Mouse (Mus musculus) bone marrow macrophage, adult 2 months (primary cell): ENCODE data around the gene Megf8.

Source experiments
- CTCF ChIP-seq: IDR thresholded peaks from 2 replicates; pipeline ENCODE4 v1.5.1; 2012; ENCODE audit warnings: low read depth, mild to moderate bottlenecking, low read length, moderate library complexity
- POLR2A ChIP-seq: IDR thresholded peaks from 2 replicates; pipeline ENCODE4 v1.6.1; 2012; ENCODE audit warnings: mild to moderate bottlenecking, low read depth, low read length, borderline replicate concordance

DNA sequence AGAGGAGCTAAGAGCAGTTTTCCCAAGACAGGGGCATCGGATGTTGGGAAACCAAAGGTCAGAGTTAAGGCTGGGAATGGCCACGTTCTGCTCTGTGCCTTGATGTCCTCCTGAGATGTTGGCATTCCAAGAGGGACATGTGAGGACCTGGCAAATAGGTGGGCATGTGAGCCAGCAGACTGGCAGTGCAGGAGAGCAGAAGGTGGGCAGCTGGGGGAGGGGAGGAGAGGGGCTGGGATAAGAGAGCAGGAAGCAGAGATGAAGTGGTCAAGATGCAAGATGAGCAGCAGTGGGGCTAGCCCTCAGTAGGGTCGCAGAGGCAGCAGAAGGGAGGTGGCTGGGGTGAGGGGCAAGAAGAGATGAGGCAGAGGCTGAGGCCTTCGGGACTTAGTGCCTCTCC, 66.9 kb downstream of the Megf8 start:
- TF ChIP-seq POLR2A (no peak), CTCF (no peak)
